Mouse (Mus musculus) layer of hippocampus, adult 9-10 months (tissue): ENCODE results near the gene Fars2.

Source experiments
- DNase-seq: peaks from one replicate; pipeline ENCODE4 v3.0.0; 2022; ENCODE audit warnings: low spot score

The Fars2 gene

GRCm38 (mm10) chr13:36731016-36731930 lies 614.1 kb downstream of the Fars2 start:
- no peak for DNase-seq

- no peak for DNase-seq
Measured at GRCm38 (mm10) chr13:36731931-36732461, 614.8 kb downstream of the Fars2 start.

- no peak for DNase-seq
Measured at GRCm38 (mm10) chr13:36732891-36733490, 615.8 kb downstream of the Fars2 start.

- DNase-seq, result no peak
Measured at GRCm38 (mm10) chr13:36733566-36733965, 616.4 kb downstream of the Fars2 start.

- DNase-seq, result no peak
Measured at GRCm38 (mm10) chr13:36733989-36734690, 616.9 kb downstream of the Fars2 start.

GRCm38 (mm10) chr13:36734731-36735571 lies 617.7 kb downstream of the Fars2 start, which contains the start of gene Nrn1:
Nrn1 (minus strand) TSS chr13:36735131.
- DNase-seq, result no peak

GRCm38 (mm10) chr13:36735901-36736618 lies 618.8 kb downstream of the Fars2 start:
- no peak for DNase-seq

- DNase-seq, result no peak
Measured at GRCm38 (mm10) chr13:36736619-36736996, 619.4 kb downstream of the Fars2 start.

- no peak for DNase-seq
Measured at GRCm38 (mm10) chr13:36750056-36750455, 632.8 kb downstream of the Fars2 start.

- DNase-seq, result no peak
Measured at GRCm38 (mm10) chr13:36751861-36752260, 634.6 kb downstream of the Fars2 start.

- peak; percentile 20 for DNase-seq
Measured at GRCm38 (mm10) chr13:36766801-36767200, 649.6 kb downstream of the Fars2 start.
